Mouse (Mus musculus): ENCODE measurements around the gene Camk1. TPM values are rescaled to one million over a fixed set of nuclear protein-coding genes. Genes with fewer than 3 reads are reported as not detected.

Gene Camk1
- polyA plus RNA-seq, 1 experiment, result 22.6 TPM

- WGBS, result 90% methylated on average over 5 of the region's 5 CpGs
- H3K4me3 ChIP-seq (ENCODE audit: extremely low read depth, insufficient read depth, insufficient read length), result no peak overlapping the region
- H3K36me3 ChIP-seq (ENCODE audit: control insufficient read depth, insufficient read depth, low read length), result no peaks in the 10 kb centered on the region
- TF ChIP-seq POLR2A (IDR thresholded peaks at IDR 0.05; ENCODE audit: low read depth, low read length), result no peak
- TF ChIP-seq CTCF (IDR thresholded peaks at IDR 0.05; ENCODE audit: extremely low read depth, insufficient read depth, insufficient read length, insufficient replicate concordance), result no peak
- DNase-seq (ENCODE audit: low read depth in 1 of 2, low spot score in 2 of 2), result no peak
- H3K4me1 ChIP-seq (ENCODE audit: control insufficient read depth, insufficient read depth, insufficient read length), result no peaks in the 10 kb centered on the region
- no peaks in the 10 kb centered on the region for H3K27me3 ChIP-seq (ENCODE audit: control insufficient read depth, insufficient read depth, low read length)
- no peak overlapping the region for H3K27ac ChIP-seq (ENCODE audit: insufficient read depth, low read length)
These were observed 42.4 kb downstream of the Camk1 start for GRCm38 (mm10) chr6:113301350-113301749.

- Histone ChIP-seq H3K4me3 (ENCODE audit: extremely low read depth, insufficient read depth, insufficient read length) (no peak overlapping the region), H3K36me3 (ENCODE audit: control insufficient read depth, insufficient read depth, low read length) (no peaks in the 10 kb centered on the region), H3K4me1 (ENCODE audit: control insufficient read depth, insufficient read depth, insufficient read length) (no peaks in the 10 kb centered on the region), H3K27ac (ENCODE audit: insufficient read depth, low read length) (no peak overlapping the region), H3K27me3 (ENCODE audit: control insufficient read depth, insufficient read depth, low read length) (no peaks in the 10 kb centered on the region)
- TF ChIP-seq CTCF (IDR thresholded peaks at IDR 0.05; ENCODE audit: extremely low read depth, insufficient read depth, insufficient read length, insufficient replicate concordance), result no peak
- no peak for TF ChIP-seq POLR2A (IDR thresholded peaks at IDR 0.05; ENCODE audit: low read depth, low read length)
- WGBS, result 59% methylated on average over 4 of the region's 4 CpGs
- no peak for DNase-seq (ENCODE audit: low read depth in 1 of 2, low spot score in 2 of 2)
These were observed 47.1 kb downstream of the Camk1 start for GRCm38 (mm10) chr6:113296639-113297038.

GRCm38 (mm10) chr6:113296046-113296445 lies 47.7 kb downstream of the Camk1 start:
- 91% methylated on average over 2 of the region's 2 CpGs for WGBS
- TF ChIP-seq CTCF (IDR thresholded peaks at IDR 0.05; ENCODE audit: extremely low read depth, insufficient read depth, insufficient read length, insufficient replicate concordance) (no peak), POLR2A (IDR thresholded peaks at IDR 0.05; ENCODE audit: low read depth, low read length) (no peak)
- Histone ChIP-seq H3K27ac (ENCODE audit: insufficient read depth, low read length) (no peak overlapping the region), H3K27me3 (ENCODE audit: control insufficient read depth, insufficient read depth, low read length) (no peaks in the 10 kb centered on the region), H3K4me1 (ENCODE audit: control insufficient read depth, insufficient read depth, insufficient read length) (no peaks in the 10 kb centered on the region), H3K4me3 (ENCODE audit: extremely low read depth, insufficient read depth, insufficient read length) (no peak overlapping the region), H3K36me3 (ENCODE audit: control insufficient read depth, insufficient read depth, low read length) (no peaks in the 10 kb centered on the region)
- no peak for DNase-seq (ENCODE audit: low read depth in 1 of 2, low spot score in 2 of 2)

GRCm38 (mm10) chr6:113292938-113293337 lies 50.8 kb downstream of the Camk1 start:
- DNase-seq (ENCODE audit: low read depth in 1 of 2, low spot score in 2 of 2), result no peak
- TF ChIP-seq CTCF (IDR thresholded peaks at IDR 0.05; ENCODE audit: extremely low read depth, insufficient read depth, insufficient read length, insufficient replicate concordance), result no peak
- TF ChIP-seq POLR2A (IDR thresholded peaks at IDR 0.05; ENCODE audit: low read depth, low read length), result no peak
- H3K4me1 ChIP-seq (ENCODE audit: control insufficient read depth, insufficient read depth, insufficient read length), result no peaks in the 10 kb centered on the region
- no peaks in the 10 kb centered on the region for H3K27me3 ChIP-seq (ENCODE audit: control insufficient read depth, insufficient read depth, low read length)
- no peak overlapping the region for H3K27ac ChIP-seq (ENCODE audit: insufficient read depth, low read length)
- 73% methylated on average over 5 of the region's 5 CpGs for WGBS
- H3K4me3 ChIP-seq (ENCODE audit: extremely low read depth, insufficient read depth, insufficient read length), result no peak overlapping the region
- H3K36me3 ChIP-seq (ENCODE audit: control insufficient read depth, insufficient read depth, low read length), result no peaks in the 10 kb centered on the region

- H3K36me3 ChIP-seq (ENCODE audit: control insufficient read depth, insufficient read depth, low read length), result no peaks in the 10 kb centered on the region
- no peak for DNase-seq (ENCODE audit: low read depth in 1 of 2, low spot score in 2 of 2)
- H3K4me1 ChIP-seq (ENCODE audit: control insufficient read depth, insufficient read depth, insufficient read length), result no peaks in the 10 kb centered on the region
- TF ChIP-seq POLR2A (IDR thresholded peaks at IDR 0.05; ENCODE audit: low read depth, low read length) (no peak), CTCF (IDR thresholded peaks at IDR 0.05; ENCODE audit: extremely low read depth, insufficient read depth, insufficient read length, insufficient replicate concordance) (no peak)
- WGBS, result 78% methylated on average over 6 of the region's 6 CpGs
- no peak overlapping the region for H3K4me3 ChIP-seq (ENCODE audit: extremely low read depth, insufficient read depth, insufficient read length)
- no peaks in the 10 kb centered on the region for H3K27me3 ChIP-seq (ENCODE audit: control insufficient read depth, insufficient read depth, low read length)
- H3K27ac ChIP-seq (ENCODE audit: insufficient read depth, low read length), result no peak overlapping the region
These were observed 53.4 kb downstream of the Camk1 start for GRCm38 (mm10) chr6:113290346-113290745.

- Histone ChIP-seq H3K4me3 (ENCODE audit: extremely low read depth, insufficient read depth, insufficient read length) (no peak overlapping the region), H3K27me3 (ENCODE audit: control insufficient read depth, insufficient read depth, low read length) (no peaks in the 10 kb centered on the region), H3K36me3 (ENCODE audit: control insufficient read depth, insufficient read depth, low read length) (no peaks in the 10 kb centered on the region), H3K4me1 (ENCODE audit: control insufficient read depth, insufficient read depth, insufficient read length) (no peaks in the 10 kb centered on the region; the same call in 1 of the 2 replicates), H3K27ac (ENCODE audit: insufficient read depth, low read length) (no peak overlapping the region)
- WGBS, result 82% methylated on average over 15 of the region's 15 CpGs
- TF ChIP-seq POLR2A (IDR thresholded peaks at IDR 0.05; ENCODE audit: low read depth, low read length) (no peak), CTCF (IDR thresholded peaks at IDR 0.05; ENCODE audit: extremely low read depth, insufficient read depth, insufficient read length, insufficient replicate concordance) (no peak)
- no peak for DNase-seq (ENCODE audit: low read depth in 1 of 2, low spot score in 2 of 2)
These were observed 54.4 kb downstream of the Camk1 start for GRCm38 (mm10) chr6:113289346-113289745.

- no peak for DNase-seq (ENCODE audit: low read depth in 1 of 2, low spot score in 2 of 2)
- H3K36me3 ChIP-seq (ENCODE audit: control insufficient read depth, insufficient read depth, low read length), result no peaks in the 10 kb centered on the region
These were observed 56.5 kb downstream of the Camk1 start for GRCm38 (mm10) chr6:113287236-113287635.

More at GRCm38 (mm10) chr6:113287236-113287635, 56.5 kb downstream of the Camk1 start:
- Histone ChIP-seq H3K27me3 (ENCODE audit: control insufficient read depth, insufficient read depth, low read length) (peaks cover 4% of the 10 kb centered on the region; the same call in 1 of the 2 replicates), H3K4me3 (ENCODE audit: extremely low read depth, insufficient read depth, insufficient read length) (no peak overlapping the region), H3K4me1 (ENCODE audit: control insufficient read depth, insufficient read depth, insufficient read length) (peaks cover 1% of the 10 kb centered on the region; the same call in 1 of the 2 replicates), H3K27ac (ENCODE audit: insufficient read depth, low read length) (no peak overlapping the region)
- WGBS, result 80% methylated on average over 4 of the region's 4 CpGs
- TF ChIP-seq CTCF (IDR thresholded peaks at IDR 0.05; ENCODE audit: extremely low read depth, insufficient read depth, insufficient read length, insufficient replicate concordance) (no peak), POLR2A (IDR thresholded peaks at IDR 0.05; ENCODE audit: low read depth, low read length) (no peak)

All from spleen, adult 2 months (tissue).